Mouse (Mus musculus) heart, adult 2 months (tissue): Measurements from ENCODE around the gene Slc26a1. TPM values are rescaled to one million over a fixed set of nuclear protein-coding genes. Genes with fewer than 3 reads are reported as not detected.
A peak's percentile ranks its signal among the peaks of the same experiment; 100 is the strongest.
"Not testable (repeated sequence)": the region's sequence is repeated elsewhere in the genome, so short reads cannot be mapped to it uniquely, and the experiment has no call there.

Source experiments
- DNase-seq, 2 experiments: peaks; one replicate each; pipeline ENCODE4 v3.0.0; 2021
- H3K27ac ChIP-seq: fragments of 200-600 bp; 2 replicates; pipeline ENCODE4 v1.8.1; 2022
- H3K27me3 ChIP-seq: fragments of 200-500 bp; 2 replicates; pipeline ENCODE4 v1.6.1; 2012; ENCODE audit warnings: mild to moderate bottlenecking, low read length, inconsistent platforms, mixed read lengths; ENCODE audit not compliant: control insufficient read depth, insufficient read depth
- H3K36me3 ChIP-seq: fragments of 200-500 bp; 2 replicates; pipeline ENCODE4 v1.6.1; 2012; ENCODE audit warnings: low read length, inconsistent platforms; ENCODE audit not compliant: control insufficient read depth, insufficient read depth
- H3K4me1 ChIP-seq: fragments of 200-500 bp; 2 replicates; pipeline ENCODE4 v1.6.1; 2011; ENCODE audit warnings: low read length; ENCODE audit not compliant: control insufficient read depth, insufficient read depth
- H3K4me3 ChIP-seq: fragments of 200-600 bp; 2 replicates; pipeline ENCODE4 v1.8.1; 2022
- H3K79me2 ChIP-seq: fragments of 200-500 bp; replicated peaks from 2 replicates; pipeline ENCODE4 v1.6.1; 2012; ENCODE audit warnings: mild to moderate bottlenecking, inconsistent platforms, low read length, moderate library complexity, mixed read lengths; ENCODE audit not compliant: control insufficient read depth, insufficient read depth
- H3K9ac ChIP-seq: fragments of 200-500 bp; 2 replicates; pipeline ENCODE4 v1.6.1; 2012; ENCODE audit warnings: low read depth, mild to moderate bottlenecking, control low read depth, inconsistent platforms, low read length, mixed read lengths
- CTCF ChIP-seq: fragments of 200-600 bp; IDR thresholded peaks from 2 replicates; pipeline ENCODE4 v1.8.1; 2022; ENCODE audit warnings: antibody characterized with exemption, mild to moderate bottlenecking, moderate library complexity
- EP300 ChIP-seq: fragments of 200-500 bp; IDR thresholded peaks from 2 replicates; pipeline ENCODE4 v1.6.1; 2011; ENCODE audit warnings: low read depth, low read length, control low read depth; ENCODE audit not compliant: insufficient read depth
- POLR2A ChIP-seq: fragments of 200-500 bp; IDR thresholded peaks from 2 replicates; pipeline ENCODE4 v1.6.1; 2011; ENCODE audit warnings: mild to moderate bottlenecking, low read depth, low read length, control low read depth; ENCODE audit not compliant: insufficient read depth
- WGBS: fragments of 180-500 bp; shearing (Covaris S2); methylation state at CpG from one replicate; pipeline ENCODE4 v1.1.7; 2018; 5-methylcytosine and 5-hydroxymethylcytosine counted together
- intact Hi-C: fragments of 180-260 bp; cut with DNase I; formaldehyde crosslinking; loops from one replicate; pipeline ENCODE4 v1.15.1; 2025
- polyA plus RNA-seq: library from polyadenylated mRNA; depleted of rRNA; stranded (reverse); fragments of >200 nt; gene quantifications from 2 replicates; pipeline ENCODE4 v1.2.3, GENCODE M21; 2012
- total RNA-seq, 2 experiments: library from RNA; stranded (reverse); gene quantifications; 2 replicates each; pipeline ENCODE4 v1.2.3; 2021

The Slc26a1 gene
- total and polyA plus RNA-seq, 3 experiments = 0.06 TPM; not detected in 2

DNA sequence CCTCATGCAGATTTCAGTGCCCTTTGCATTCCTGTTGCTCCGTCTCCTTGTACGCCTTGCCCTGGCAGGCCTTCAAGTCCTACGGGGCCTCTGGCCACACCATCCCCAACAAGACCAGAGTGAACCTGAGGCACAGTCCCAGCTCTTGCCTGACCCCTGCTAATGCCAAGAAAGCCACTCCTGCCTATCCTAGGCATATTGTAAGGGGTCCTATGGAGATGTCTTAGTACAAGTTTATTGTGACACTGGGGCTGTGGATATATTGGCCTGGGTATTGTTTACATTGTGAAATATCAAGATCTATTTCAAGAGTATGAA, 29.1 kb downstream of the Slc26a1 start:
- intact Hi-C loops = no loop called here
- Histone ChIP-seq H3K27ac (no peak overlapping the region), H3K79me2 (no peaks in the 10 kb centered on the region; the same call in 1 of the 2 replicates), H3K9ac (no peak overlapping the region), H3K4me3 (no peak overlapping the region), H3K27me3 (no peaks in the 10 kb centered on the region), H3K4me1 (no peaks in the 10 kb centered on the region), H3K36me3 (no peaks in the 10 kb centered on the region)
- DNase-seq = no peak
- 58% methylated on average over 3 of the region's 3 CpGs for WGBS
- TF ChIP-seq CTCF = no peak
- TF ChIP-seq EP300 = no peak
- no peak for TF ChIP-seq POLR2A

DNA sequence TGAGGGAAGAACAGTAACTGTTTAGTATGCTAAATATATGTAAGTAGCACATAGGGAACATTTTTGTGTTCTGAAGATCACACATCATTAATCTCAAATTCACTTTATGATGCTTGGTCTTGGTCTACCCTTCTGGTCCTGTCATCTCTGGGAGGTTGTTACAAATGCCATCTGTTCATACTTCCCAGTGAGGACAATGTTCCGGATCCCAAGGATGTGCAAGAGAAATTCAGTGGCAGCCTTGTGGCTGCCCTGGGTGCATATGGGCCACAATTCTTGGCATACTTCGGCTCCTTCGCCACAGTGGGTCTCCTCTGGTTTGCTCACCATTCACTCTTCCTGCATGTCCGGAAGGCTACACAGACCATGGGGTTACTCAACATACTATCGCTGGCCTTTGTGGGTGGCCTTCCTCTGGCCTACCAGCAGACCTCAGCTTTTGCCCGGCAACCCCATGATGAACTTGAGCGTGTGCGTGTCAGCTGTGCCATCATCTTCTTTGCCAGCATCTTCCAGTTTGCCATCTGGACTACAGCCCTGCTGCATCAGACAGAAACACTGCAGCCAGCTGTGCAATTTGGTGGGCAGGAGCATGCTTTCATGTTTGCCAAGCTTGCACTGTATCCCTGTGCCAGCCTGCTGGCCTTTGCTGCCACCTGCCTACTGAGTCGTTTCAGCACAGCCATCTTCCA, 29.6 kb downstream of the Slc26a1 start:
- H3K9ac ChIP-seq = no peak overlapping the region
- intact Hi-C loops = no loop called here
- no peak overlapping the region for H3K27ac ChIP-seq
- H3K4me1 ChIP-seq = no peaks in the 10 kb centered on the region
- H3K27me3 ChIP-seq = no peaks in the 10 kb centered on the region
- no peak for DNase-seq
- H3K4me3 ChIP-seq = no peak overlapping the region
- no peaks in the 10 kb centered on the region; the same call in 1 of the 2 replicates for H3K79me2 ChIP-seq
- WGBS = 81% methylated on average over 9 of the region's 9 CpGs
- peak; percentile 44 for TF ChIP-seq CTCF
- TF ChIP-seq EP300 = no peak
- TF ChIP-seq POLR2A = no peak
- no peaks in the 10 kb centered on the region for H3K36me3 ChIP-seq

DNA sequence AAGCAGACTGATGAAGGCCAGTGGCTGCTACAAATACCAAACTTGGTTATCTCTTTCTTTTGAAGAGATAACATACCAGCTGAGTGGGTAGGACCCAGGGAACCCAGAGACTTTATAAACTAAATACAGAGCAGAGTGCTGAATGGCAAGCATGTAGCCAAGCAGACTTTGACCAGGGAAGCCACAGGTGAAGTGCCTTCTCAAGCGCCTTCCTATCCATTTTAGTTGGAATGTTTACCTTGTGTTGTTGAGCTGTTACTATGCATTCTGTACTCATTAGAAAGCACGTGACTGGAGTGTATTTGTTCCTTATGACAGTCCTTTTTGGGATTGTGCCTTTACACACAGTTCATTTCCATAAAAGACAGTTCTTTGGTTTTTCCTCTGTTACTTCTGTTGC, 31.7 kb downstream of the Slc26a1 start:
- Histone ChIP-seq H3K27ac (no peak overlapping the region), H3K36me3 (no peaks in the 10 kb centered on the region), H3K9ac (no peak overlapping the region), H3K27me3 (no peaks in the 10 kb centered on the region), H3K4me3 (no peak overlapping the region), H3K79me2 (no peaks in the 10 kb centered on the region; the same call in 1 of the 2 replicates), H3K4me1 (no peaks in the 10 kb centered on the region)
- whole genome bisulfite sequencing = 71% methylated on average over 2 of the region's 2 CpGs
- no peak for DNase-seq
- TF ChIP-seq EP300 (no peak), POLR2A (no peak), CTCF (no peak)
- intact Hi-C loops = no loop called here

DNA sequence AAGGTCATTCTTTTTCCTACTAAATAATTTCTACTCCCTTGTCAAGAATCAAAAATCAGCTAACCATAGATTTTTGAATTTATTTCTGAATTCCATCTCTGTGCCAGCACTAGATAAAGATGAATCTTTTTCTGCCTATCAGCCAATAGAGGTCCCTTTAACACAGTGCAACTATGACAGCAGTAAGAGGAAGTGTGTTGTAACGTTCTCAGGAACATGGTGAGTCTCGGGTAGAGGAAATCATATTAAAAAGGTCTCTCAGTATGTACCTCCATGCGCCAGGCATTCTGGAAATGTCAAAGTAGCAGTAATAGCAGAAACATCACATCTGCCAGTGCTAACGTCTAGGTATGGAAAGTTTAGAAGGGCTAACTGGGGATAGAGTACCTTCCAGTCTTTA, 39.2 kb downstream of the Slc26a1 start:
- WGBS = 62% methylated on average over 4 of the region's 4 CpGs
- Histone ChIP-seq H3K27me3 (no peaks in the 10 kb centered on the region), H3K9ac (no peak overlapping the region), H3K27ac (no peak overlapping the region), H3K36me3 (no peaks in the 10 kb centered on the region), H3K4me1 (no peaks in the 10 kb centered on the region), H3K4me3 (no peak overlapping the region), H3K79me2 (no peaks in the 10 kb centered on the region)
- intact Hi-C loops = no loop called here
- DNase-seq = no peak
- TF ChIP-seq EP300 (no peak), CTCF (no peak), POLR2A (no peak)

DNA sequence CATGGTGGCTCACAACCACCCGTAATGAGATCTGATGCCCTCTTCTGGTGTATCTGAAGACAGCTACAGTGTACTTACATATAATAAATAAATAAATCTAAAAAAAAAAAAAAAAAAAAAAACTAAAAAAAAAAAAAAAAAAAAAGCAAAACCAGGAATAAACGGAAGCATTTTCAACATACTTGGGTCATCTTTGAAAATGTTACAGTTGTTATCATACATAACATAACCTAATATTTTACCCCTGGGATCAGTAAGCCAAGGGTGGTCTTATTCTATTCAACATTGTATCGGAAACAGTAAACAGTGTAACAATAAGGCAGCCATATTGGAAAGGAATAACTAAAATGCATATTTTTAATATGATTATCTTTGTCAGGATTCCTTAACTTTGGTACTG, 41.3 kb downstream of the Slc26a1 start:
- H3K27ac ChIP-seq, H3K36me3 ChIP-seq, H3K27me3 ChIP-seq, intact Hi-C loops, H3K4me3 ChIP-seq, H3K4me1 ChIP-seq, H3K79me2 ChIP-seq, H3K9ac ChIP-seq, DNase-seq: not testable (repeated sequence)
- 62% methylated on average over 3 of the region's 3 CpGs for WGBS

DNA sequence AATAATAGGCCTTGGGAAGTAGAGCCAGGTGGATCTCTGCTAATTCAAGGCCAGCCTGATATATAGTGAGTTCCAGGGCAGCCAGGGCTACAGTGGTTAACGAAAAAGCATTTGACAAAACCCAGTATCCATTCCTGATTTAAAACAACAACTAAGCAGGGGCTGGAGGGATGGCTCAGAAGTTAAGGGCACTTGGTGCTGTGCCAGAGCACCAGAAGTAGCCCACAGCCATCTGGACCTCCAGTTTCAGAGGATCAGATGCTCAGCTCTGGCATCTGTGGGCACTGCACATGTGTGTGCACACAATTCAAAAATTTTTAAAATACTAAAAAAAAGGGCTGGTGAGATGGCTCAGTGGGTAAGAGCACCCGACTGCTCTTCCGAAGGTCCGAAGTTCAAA, 41.7 kb downstream of the Slc26a1 start:
- intact Hi-C loops = no loop called here
- 0 out of 2 replicates have a peak, but pooled peaks cover 1% of the 10 kb centered on the region for H3K4me1 ChIP-seq
- no peaks in the 10 kb centered on the region for H3K36me3 ChIP-seq
- TF ChIP-seq CTCF = no peak
- TF ChIP-seq POLR2A = no peak
- no peak for TF ChIP-seq EP300
- no peak overlapping the region for H3K27ac ChIP-seq
- no peaks in the 10 kb centered on the region for H3K79me2 ChIP-seq
- WGBS = 96% methylated on average over 4 of the region's 4 CpGs
- no peak for DNase-seq
- no peak overlapping the region for H3K4me3 ChIP-seq
- no peak overlapping the region for H3K9ac ChIP-seq
- H3K27me3 ChIP-seq = no peaks in the 10 kb centered on the region
